ENCODE assay signal across 8 mouse cellular contexts in genomic region chr1:58296278-58296677, GRCm38 (mm10). TPM values are rescaled to one million over a fixed set of nuclear protein-coding genes. Genes with fewer than 3 reads are reported as not detected.
DNase-seq lines count a peak whose midpoint lies in the region; ATAC-seq and TF ChIP-seq lines count a peak whose summit lies in the region.

No protein-coding gene starts in this region.

- WGBS in forebrain, embryonic 13.5 days: 8% methylated on average over 7 of the region's 7 CpGs
- 5% methylated on average over 7 of the region's 7 CpGs for WGBS in hindbrain, embryonic 11.5 days

- no peak overlapping the region for H3K27ac ChIP-seq in ES-E14 (ENCODE audit: insufficient read depth, low read depth, low read length, poor library complexity, severe bottlenecking)
- H3K27ac ChIP-seq in forebrain, embryonic 13.5 days: no peak overlapping the region
- H3K27ac ChIP-seq in hindbrain, embryonic 11.5 days (ENCODE audit: low read depth, low read length): no peak overlapping the region

- peak; percentile 85 for DNase-seq in ES-E14 (ENCODE audit: low read depth, low spot score)
- DNase-seq in brain, adult 2 months (ENCODE audit: low read depth, low spot score): peak; percentile 86
- peak; percentile 79 for DNase-seq in hindbrain, embryonic 11.5 days (ENCODE audit: low spot score)
- DNase-seq in layer of hippocampus, postnatal 10 days (ENCODE audit: low spot score in 2 of 2): peak; percentile 72 to 78
- peak; percentile 71 to 78 for DNase-seq in lung, postnatal 4 days
- DNase-seq in retina, postnatal 1 day: peak; percentile 83
- peak; percentile 83 for DNase-seq in thymus, postnatal 4 days

- H3K9me3 ChIP-seq in ES-E14 (ENCODE audit: control insufficient read depth, insufficient read depth, low read depth, low read length): no peaks in the 10 kb centered on the region
- H3K9me3 ChIP-seq in forebrain, embryonic 13.5 days (replicated peaks): no peaks in the 10 kb centered on the region
- no peaks in the 10 kb centered on the region for H3K9me3 ChIP-seq in hindbrain, embryonic 11.5 days (ENCODE audit: control insufficient read depth, low read length)

- no peak overlapping the region for H3K4me2 ChIP-seq in forebrain, embryonic 13.5 days
- H3K4me2 ChIP-seq in hindbrain, embryonic 11.5 days (replicated peaks; ENCODE audit: low read depth, low read length): no peak overlapping the region

- ATAC-seq in forebrain, embryonic 13.5 days: peak; percentile 76; the same call in 1 of the 2 replicates
- ATAC-seq in hindbrain, embryonic 11.5 days (ENCODE audit: low FRiP score): peak; percentile 70

- in situ Hi-C loops in ES-E14 (cut with MboI; ENCODE audit: low sequenced_read_pairs in 2 of 2, unreplicated experiment in 2 of 2): loop anchor here (10.0 to 25.0 kb wide), 3 partner anchors 151 to 884 kb away; partner anchors contain the start of genes Maip1 (in 1 of the 2) and Tyw5 (in 1 of the 2)

- H3K9ac ChIP-seq in ES-E14 (ENCODE audit: insufficient read depth, low read depth, low read length, poor library complexity, severe bottlenecking): no peak overlapping the region
- no peak overlapping the region for H3K9ac ChIP-seq in forebrain, embryonic 13.5 days
- H3K9ac ChIP-seq in hindbrain, embryonic 11.5 days (ENCODE audit: low read depth, low read length): no peak overlapping the region

- no peak overlapping the region for H3K4me3 ChIP-seq in ES-E14 (ENCODE audit: insufficient read depth in 1 of 2, low read depth in 1 of 2, low read length in 2 of 2, poor library complexity in 1 of 2, severe bottlenecking in 1 of 2)
- H3K4me3 ChIP-seq in forebrain, embryonic 13.5 days: no peak overlapping the region
- no peak overlapping the region for H3K4me3 ChIP-seq in hindbrain, embryonic 11.5 days (ENCODE audit: low read depth, low read length)

- no peaks in the 10 kb centered on the region for H3K36me3 ChIP-seq in ES-E14 (ENCODE audit: control insufficient read depth, insufficient read depth, low read length, poor library complexity, severe bottlenecking)
- H3K36me3 ChIP-seq in forebrain, embryonic 13.5 days (ENCODE audit: poor library complexity, severe bottlenecking): no peaks in the 10 kb centered on the region
- H3K36me3 ChIP-seq in hindbrain, embryonic 11.5 days (ENCODE audit: control insufficient read depth, insufficient read depth, low read length): no peaks in the 10 kb centered on the region

- no peaks in the 10 kb centered on the region for H3K4me1 ChIP-seq in ES-E14 (ENCODE audit: control insufficient read depth in 2 of 2, insufficient read depth in 2 of 2, low read length in 2 of 2, poor library complexity in 1 of 2)
- 0 out of 2 replicates have a peak, but pooled peaks cover 5% of the 10 kb centered on the region for H3K4me1 ChIP-seq in forebrain, embryonic 13.5 days
- H3K4me1 ChIP-seq in hindbrain, embryonic 11.5 days (replicated peaks; ENCODE audit: control insufficient read depth, insufficient read depth, low read length): no peaks in the 10 kb centered on the region

- no peaks in the 10 kb centered on the region for H3K27me3 ChIP-seq in forebrain, embryonic 13.5 days
- no peaks in the 10 kb centered on the region for H3K27me3 ChIP-seq in hindbrain, embryonic 11.5 days (ENCODE audit: control insufficient read depth, insufficient read depth, low read length)

TF ChIP-seq in ES-E14, 5 proteins besides CTCF, POLR2A, EP300 and RAD21:
- no peak for TF ChIP-seq HCFC1 (IDR thresholded peaks at IDR 0.05; ENCODE audit: borderline replicate concordance, insufficient read depth, low read length)
- peak; percentile 88 for TF ChIP-seq ZC3H11A (IDR thresholded peaks at IDR 0.05; ENCODE audit: borderline replicate concordance, low read depth, low read length)
TF ChIP-seq in ES-E14: peak in this region for 1.

RNA-seq across cellular contexts. Expression of gene Aox2, which starts 18.2 kb away (rescaled TPM):
- total RNA-seq in ES-E14 (2012; rRNA removed): 0.04 TPM in 1 of 2 replicates, not detected in the other
- 0.06 TPM in 1 of 2 replicates, not detected in the other for polyA plus RNA-seq in forebrain, embryonic 13.5 days (2015; fragmentation: Nextera tagmentation; extraction: Ambion mirVana)
- polyA plus RNA-seq in hindbrain, embryonic 11.5 days (2014; fragmentation: Nextera tagmentation; extraction: Ambion mirVana): 0.06 TPM in 1 of 2 replicates, not detected in the other
- under 1 TPM; 0.04 to 0.09 TPM for total RNA-seq in layer of hippocampus, postnatal 10 days (2021)
